Mouse (Mus musculus): ENCODE data around the gene Agap1. TPM values are rescaled to one million over a fixed set of nuclear protein-coding genes. Genes with fewer than 3 reads are reported as not detected.

Gene Agap1
- polyA plus RNA-seq, 1 experiment: 43.1 TPM

DNA sequence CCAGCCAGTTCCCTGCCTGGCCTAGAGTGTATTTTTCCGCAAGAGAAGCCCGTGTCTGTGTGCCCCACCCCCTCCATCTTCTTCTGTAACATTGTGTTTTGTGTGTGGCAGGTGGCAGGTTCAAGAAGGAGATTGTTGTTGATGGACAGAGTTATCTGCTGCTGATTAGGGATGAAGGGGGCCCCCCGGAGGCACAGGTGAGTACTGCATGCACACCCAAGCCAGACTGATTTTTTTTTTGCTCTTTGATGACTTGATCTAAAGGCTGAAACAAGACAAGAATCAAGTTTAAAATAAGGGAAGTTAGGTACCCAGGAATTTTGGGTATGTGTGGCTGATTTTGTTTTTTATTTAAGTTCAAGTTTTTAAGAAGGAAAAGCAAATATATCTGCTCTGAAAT lies 173.0 kb downstream of the Agap1 start:
- Histone ChIP-seq H3K27ac (ENCODE audit: insufficient read depth, low read length) (no peak overlapping the region), H3K4me1 (ENCODE audit: control insufficient read depth, insufficient read depth, low read length) (peaks cover 5% of the 10 kb centered on the region; the same call in 1 of the 2 replicates), H3K4me3 (ENCODE audit: insufficient read depth, low read length) (no peak overlapping the region)
- TF ChIP-seq POLR2A (IDR thresholded peaks at IDR 0.05; ENCODE audit: extremely low read depth, insufficient read depth, low read length): no peak
- TF ChIP-seq CTCF (IDR thresholded peaks at IDR 0.05; ENCODE audit: extremely low read depth, insufficient read depth, low read length): peak; percentile 45

DNA sequence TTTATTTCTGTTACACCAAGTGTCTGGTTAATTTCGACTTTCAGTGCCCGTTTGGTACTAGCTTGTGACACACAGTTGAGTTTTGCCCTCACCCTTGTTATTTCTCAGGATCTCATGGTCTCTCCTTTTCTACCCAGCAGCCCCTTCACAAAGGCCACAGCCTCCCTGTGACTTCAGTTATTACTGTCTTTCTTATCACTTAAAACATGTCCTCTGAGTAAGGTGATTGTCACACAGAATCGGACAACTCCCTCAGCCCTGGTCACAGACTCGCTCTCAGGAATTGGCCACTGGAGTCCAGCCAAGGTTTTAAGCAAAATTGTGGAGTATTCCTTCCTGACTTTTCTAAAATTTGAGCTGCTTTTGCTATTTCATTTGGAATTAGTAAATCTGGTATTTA lies 176.2 kb downstream of the Agap1 start:
- no peak overlapping the region for H3K4me3 ChIP-seq (ENCODE audit: insufficient read depth, low read length)

DNA sequence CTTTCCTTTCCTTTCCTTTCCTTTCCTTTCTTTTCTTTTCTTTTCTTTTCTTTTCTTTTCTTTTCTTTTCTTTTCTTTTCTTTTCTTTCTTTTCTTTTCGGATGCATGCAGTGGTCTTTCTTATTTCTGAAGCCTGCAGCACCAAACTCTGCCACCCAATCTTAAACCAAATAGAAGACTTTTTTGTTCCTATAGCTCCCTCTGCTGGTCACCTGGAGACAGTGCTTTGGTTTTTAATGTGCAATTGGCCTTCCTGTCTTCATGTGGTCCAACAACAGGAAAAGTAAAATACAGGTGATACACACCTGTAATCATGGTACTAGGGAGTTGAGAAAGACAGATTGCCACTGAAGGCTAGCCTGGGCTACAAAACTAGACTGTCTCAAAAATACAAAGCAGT lies 177.1 kb downstream of the Agap1 start:
- no peak overlapping the region for H3K27ac ChIP-seq (ENCODE audit: insufficient read depth, low read length)
- H3K4me1 ChIP-seq (ENCODE audit: control insufficient read depth, insufficient read depth, low read length): no peaks in the 10 kb centered on the region
- TF ChIP-seq POLR2A (IDR thresholded peaks at IDR 0.05; ENCODE audit: extremely low read depth, insufficient read depth, low read length) (no peak), CTCF (IDR thresholded peaks at IDR 0.05; ENCODE audit: extremely low read depth, insufficient read depth, low read length) (peak; percentile 58)
- H3K4me3 ChIP-seq (ENCODE audit: insufficient read depth, low read length): no peak overlapping the region

More for the DNA sequence above, 176.2 kb downstream of the Agap1 start:
- H3K4me1 ChIP-seq (ENCODE audit: control insufficient read depth, insufficient read depth, low read length): no peaks in the 10 kb centered on the region
- TF ChIP-seq CTCF (IDR thresholded peaks at IDR 0.05; ENCODE audit: extremely low read depth, insufficient read depth, low read length) (no peak), POLR2A (IDR thresholded peaks at IDR 0.05; ENCODE audit: extremely low read depth, insufficient read depth, low read length) (no peak)
- no peak overlapping the region for H3K27ac ChIP-seq (ENCODE audit: insufficient read depth, low read length)

DNA sequence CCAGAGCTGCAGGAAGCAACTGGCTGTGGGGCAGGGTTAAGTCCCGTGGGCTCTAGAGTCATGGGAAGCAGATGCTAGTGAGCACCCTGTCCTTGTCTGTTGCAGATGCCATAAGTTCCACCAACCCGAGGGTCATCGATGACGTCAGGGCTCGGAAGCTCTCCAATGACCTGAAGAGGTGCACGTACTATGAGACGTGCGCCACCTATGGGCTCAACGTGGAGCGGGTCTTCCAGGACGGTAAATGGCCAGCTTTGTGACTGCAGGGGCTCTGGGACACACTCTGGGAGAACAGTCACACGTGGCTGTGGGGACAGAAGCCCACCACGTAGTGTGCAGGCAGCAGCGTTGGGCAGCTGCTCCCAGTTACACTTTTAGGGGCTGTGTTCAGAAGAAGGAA lies 179.4 kb downstream of the Agap1 start:
- H3K4me1 ChIP-seq (ENCODE audit: control insufficient read depth, insufficient read depth, low read length): no peaks in the 10 kb centered on the region
- no peak for TF ChIP-seq POLR2A (IDR thresholded peaks at IDR 0.05; ENCODE audit: extremely low read depth, insufficient read depth, low read length)
- TF ChIP-seq CTCF (IDR thresholded peaks at IDR 0.05; ENCODE audit: extremely low read depth, insufficient read depth, low read length): no peak
- no peak overlapping the region for H3K4me3 ChIP-seq (ENCODE audit: insufficient read depth, low read length)
- no peak overlapping the region for H3K27ac ChIP-seq (ENCODE audit: insufficient read depth, low read length)

DNA sequence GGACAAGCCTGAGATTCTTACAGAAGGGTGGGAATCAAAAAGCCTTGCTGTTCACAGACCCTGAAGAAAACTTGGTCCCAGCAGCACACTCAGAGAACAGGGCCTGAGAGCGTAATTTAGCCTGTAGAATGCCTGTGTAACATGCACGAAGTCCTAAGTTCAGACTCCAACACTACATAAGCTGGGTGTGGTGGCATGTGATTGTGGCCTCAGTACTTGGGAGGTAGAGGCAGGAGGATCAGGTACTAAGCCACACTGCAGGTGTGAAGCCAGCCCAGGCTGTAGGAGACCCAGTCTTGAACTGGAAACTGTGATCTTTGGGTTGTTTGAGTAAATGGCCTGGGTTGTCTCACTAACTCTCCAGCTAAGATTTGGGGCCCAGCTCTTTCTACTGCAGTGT lies 180.5 kb downstream of the Agap1 start:
- TF ChIP-seq CTCF (IDR thresholded peaks at IDR 0.05; ENCODE audit: extremely low read depth, insufficient read depth, low read length) (no peak), POLR2A (IDR thresholded peaks at IDR 0.05; ENCODE audit: extremely low read depth, insufficient read depth, low read length) (no peak)
- H3K27ac ChIP-seq (ENCODE audit: insufficient read depth, low read length): no peak overlapping the region
- no peak overlapping the region for H3K4me3 ChIP-seq (ENCODE audit: insufficient read depth, low read length)
- no peaks in the 10 kb centered on the region for H3K4me1 ChIP-seq (ENCODE audit: control insufficient read depth, insufficient read depth, low read length)

DNA sequence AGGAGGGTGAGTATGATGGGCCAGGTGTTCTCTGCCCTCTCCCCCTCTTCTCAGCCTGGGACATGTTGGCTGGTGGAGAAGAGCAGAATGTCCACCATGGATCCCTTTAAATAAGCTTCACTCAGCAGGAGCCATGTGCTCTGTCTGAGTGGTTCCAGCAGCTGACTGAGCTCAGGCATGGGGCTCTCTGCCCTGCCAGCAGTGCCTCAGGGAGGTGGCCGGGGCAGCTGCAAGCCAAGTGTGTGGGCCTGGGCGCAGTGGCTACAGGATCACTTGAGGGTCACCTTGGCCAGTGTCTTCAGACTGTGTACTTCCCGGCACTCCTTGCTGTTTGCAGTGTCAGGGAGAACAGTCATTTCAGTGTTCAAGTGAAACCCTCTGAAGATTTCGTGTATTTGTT lies 183.1 kb downstream of the Agap1 start:
- TF ChIP-seq CTCF (IDR thresholded peaks at IDR 0.05; ENCODE audit: extremely low read depth, insufficient read depth, low read length) (no peak), POLR2A (IDR thresholded peaks at IDR 0.05; ENCODE audit: extremely low read depth, insufficient read depth, low read length) (no peak)
- H3K4me1 ChIP-seq (ENCODE audit: control insufficient read depth, insufficient read depth, low read length): no peaks in the 10 kb centered on the region
- no peak overlapping the region for H3K27ac ChIP-seq (ENCODE audit: insufficient read depth, low read length)
- H3K4me3 ChIP-seq (ENCODE audit: insufficient read depth, low read length): no peak overlapping the region

DNA sequence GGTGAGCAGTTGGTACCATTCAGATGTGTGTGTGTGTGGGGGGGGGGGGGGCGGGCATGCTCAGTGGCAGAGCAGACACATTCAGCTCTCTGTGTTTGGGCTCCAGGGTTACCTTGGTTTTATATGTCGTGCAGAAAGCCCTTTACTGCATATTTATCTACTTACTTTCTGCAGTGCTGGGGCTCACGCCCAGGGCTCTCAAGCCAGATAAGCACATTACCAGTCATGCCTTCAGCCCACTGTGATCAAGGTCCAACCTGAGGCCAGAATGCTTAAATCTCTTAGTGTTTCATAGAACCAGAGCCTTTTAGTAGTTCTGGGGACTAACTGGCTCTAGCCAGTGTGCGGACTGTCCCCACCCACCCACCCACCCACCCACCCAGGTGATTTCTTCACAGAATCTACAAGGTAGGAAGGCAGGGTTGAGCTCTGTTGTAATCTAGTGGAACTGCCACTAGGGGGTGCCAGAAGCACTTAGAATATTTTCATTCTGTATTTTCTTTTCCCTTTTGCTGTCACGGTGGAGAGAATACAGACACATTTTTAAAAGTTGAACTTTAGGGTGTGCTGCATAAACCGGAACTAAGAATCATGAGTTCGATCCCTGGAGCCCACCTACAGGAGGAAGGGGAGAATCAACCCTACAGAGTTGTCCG lies 189.0 kb downstream of the Agap1 start:
- Histone ChIP-seq H3K27ac (ENCODE audit: insufficient read depth, low read length) (no peak overlapping the region), H3K4me1 (ENCODE audit: control insufficient read depth, insufficient read depth, low read length) (no peaks in the 10 kb centered on the region), H3K4me3 (ENCODE audit: insufficient read depth, low read length) (no peak overlapping the region)
- TF ChIP-seq CTCF (IDR thresholded peaks at IDR 0.05; ENCODE audit: extremely low read depth, insufficient read depth, low read length) (peak; percentile 36; the same call in 1 of the 2 replicates), POLR2A (IDR thresholded peaks at IDR 0.05; ENCODE audit: extremely low read depth, insufficient read depth, low read length) (no peak)

DNA sequence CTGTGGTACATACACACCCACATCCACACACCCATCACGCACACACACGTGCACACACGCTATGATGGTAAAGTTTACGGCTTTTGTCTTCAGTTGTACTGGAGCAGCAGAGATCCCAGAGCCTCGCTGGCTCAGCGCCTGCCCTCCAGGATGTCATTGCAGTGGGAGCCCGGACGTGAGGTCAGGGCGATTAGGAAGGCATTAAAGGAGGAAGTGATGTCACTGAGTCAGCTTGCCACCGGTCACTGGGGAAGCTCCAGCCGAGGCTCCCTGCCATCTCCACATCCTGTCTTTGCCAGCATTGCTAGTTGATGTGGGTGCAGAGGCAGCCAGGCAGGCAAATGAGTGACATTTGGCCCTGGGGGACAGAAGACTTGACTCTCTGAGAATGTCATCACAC lies 189.5 kb downstream of the Agap1 start:
- no peaks in the 10 kb centered on the region for H3K4me1 ChIP-seq (ENCODE audit: control insufficient read depth, insufficient read depth, low read length)
- H3K27ac ChIP-seq (ENCODE audit: insufficient read depth, low read length): no peak overlapping the region
- TF ChIP-seq CTCF (IDR thresholded peaks at IDR 0.05; ENCODE audit: extremely low read depth, insufficient read depth, low read length) (no peak), POLR2A (IDR thresholded peaks at IDR 0.05; ENCODE audit: extremely low read depth, insufficient read depth, low read length) (no peak)
- no peak overlapping the region for H3K4me3 ChIP-seq (ENCODE audit: insufficient read depth, low read length)

DNA sequence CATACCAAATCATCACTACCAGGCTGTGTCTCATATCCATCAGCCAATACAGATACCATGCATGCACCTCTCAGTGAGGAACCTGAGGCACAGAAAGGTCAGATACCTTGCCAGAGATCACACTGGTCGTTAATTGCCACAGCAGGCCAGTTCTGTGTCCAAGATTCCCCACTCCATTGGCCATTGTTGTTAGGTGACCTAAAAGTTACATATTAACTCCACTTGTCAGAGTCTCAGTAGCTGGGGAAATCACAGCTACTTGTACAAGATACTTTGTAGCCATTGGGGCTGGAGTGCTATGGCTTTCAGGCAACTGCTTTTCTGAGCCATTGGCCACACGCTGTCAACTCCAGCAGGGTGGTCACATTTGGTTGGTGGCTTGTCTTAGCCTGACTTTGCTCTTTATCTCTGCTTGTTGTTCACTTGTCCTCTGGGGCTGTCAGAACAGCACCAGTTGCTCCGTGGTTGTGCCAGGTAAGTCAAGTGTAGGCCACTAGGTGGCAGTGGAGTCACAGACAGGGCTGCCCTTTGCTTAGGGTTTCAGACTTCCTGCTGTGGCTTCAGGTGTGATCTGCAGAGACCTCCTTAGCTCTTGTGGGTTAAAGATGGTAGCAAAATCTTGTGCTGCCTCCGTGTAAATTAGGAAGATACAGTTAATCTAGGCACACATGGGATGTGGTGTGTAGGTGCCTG lies 191.9 kb downstream of the Agap1 start:
- H3K4me3 ChIP-seq (ENCODE audit: insufficient read depth, low read length): no peak overlapping the region
- H3K27ac ChIP-seq (ENCODE audit: insufficient read depth, low read length): no peak overlapping the region
- TF ChIP-seq POLR2A (IDR thresholded peaks at IDR 0.05; ENCODE audit: extremely low read depth, insufficient read depth, low read length) (no peak), CTCF (IDR thresholded peaks at IDR 0.05; ENCODE audit: extremely low read depth, insufficient read depth, low read length) (peak; percentile 87)

DNA sequence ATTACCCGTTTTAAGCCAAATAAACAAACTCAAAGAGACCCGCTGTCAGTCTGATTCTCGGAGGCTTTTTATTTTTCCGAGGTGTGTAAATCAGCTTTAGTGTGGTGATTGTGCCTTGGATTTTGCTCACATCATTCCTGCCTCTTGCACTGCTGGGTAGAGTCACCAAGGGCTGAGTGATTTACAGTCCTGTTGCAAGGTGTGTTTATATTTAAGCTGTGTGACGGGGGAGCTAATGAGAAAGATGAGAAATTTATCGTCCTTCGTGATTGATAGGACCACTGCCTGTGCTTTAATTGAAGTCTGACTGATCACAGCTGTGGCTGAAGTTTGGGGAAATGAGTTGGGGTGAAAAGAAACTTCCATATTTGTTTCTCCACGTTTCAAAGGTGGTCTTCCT lies 192.9 kb downstream of the Agap1 start:
- Histone ChIP-seq H3K4me1 (ENCODE audit: control insufficient read depth, insufficient read depth, low read length) (peaks cover 2% of the 10 kb centered on the region; the same call in 1 of the 2 replicates), H3K4me3 (ENCODE audit: insufficient read depth, low read length) (no peak overlapping the region), H3K27ac (ENCODE audit: insufficient read depth, low read length) (no peak overlapping the region)
- no peak for TF ChIP-seq CTCF (IDR thresholded peaks at IDR 0.05; ENCODE audit: extremely low read depth, insufficient read depth, low read length)

More for the DNA sequence above, 191.9 kb downstream of the Agap1 start:
- peaks cover 2% of the 10 kb centered on the region; the same call in 1 of the 2 replicates for H3K4me1 ChIP-seq (ENCODE audit: control insufficient read depth, insufficient read depth, low read length)

Measured in cortical plate, adult 2 months (tissue).